Mouse (Mus musculus) ovary, postnatal 14 days (tissue): ENCODE data around the gene Actg2.
A peak's percentile ranks its signal among the peaks of the same experiment; 100 is the strongest.

Experiments used
- DNase-seq: peaks from one replicate; pipeline ENCODE4 v3.0.0; 2022; ENCODE audit warnings: low spot score

Actg2 gene

GRCm38 (mm10) chr6:83512495-83512894 lies 23.6 kb downstream of the Actg2 start:
- peak; percentile 45 for DNase-seq

- DNase-seq = no peak
Measured at GRCm38 (mm10) chr6:83510210-83510609, 25.9 kb downstream of the Actg2 start.

- no peak for DNase-seq
Measured at GRCm38 (mm10) chr6:83509442-83509841, 26.6 kb downstream of the Actg2 start.

GRCm38 (mm10) chr6:83507168-83507546 lies 28.9 kb downstream of the Actg2 start:
- DNase-seq = no peak

- peak; percentile 93 for DNase-seq
Measured at GRCm38 (mm10) chr6:83506258-83507167, 29.6 kb downstream of the Actg2 start, which contains the start of gene Dguok. Gene Dguok (minus strand): TSS chr6:83506969.

GRCm38 (mm10) chr6:83505554-83505953 lies 30.5 kb downstream of the Actg2 start:
- no peak for DNase-seq

GRCm38 (mm10) chr6:83503361-83503760 lies 32.7 kb downstream of the Actg2 start:
- no peak for DNase-seq

- no peak for DNase-seq
Measured at GRCm38 (mm10) chr6:83502656-83503055, 33.4 kb downstream of the Actg2 start.

- no peak for DNase-seq
Measured at GRCm38 (mm10) chr6:83501524-83502310, 34.3 kb downstream of the Actg2 start.

- DNase-seq = no peak
Measured at GRCm38 (mm10) chr6:83500462-83500861, 35.6 kb downstream of the Actg2 start.

- DNase-seq = no peak
Measured at GRCm38 (mm10) chr6:83499078-83499477, 37.0 kb downstream of the Actg2 start.

GRCm38 (mm10) chr6:83496753-83497710 lies 39.0 kb downstream of the Actg2 start:
- peak; percentile 34 for DNase-seq

GRCm38 (mm10) chr6:83496009-83496752 lies 39.9 kb downstream of the Actg2 start:
- no peak for DNase-seq

- no peak for DNase-seq
Measured at GRCm38 (mm10) chr6:83490622-83491021, 45.4 kb downstream of the Actg2 start.

GRCm38 (mm10) chr6:83488200-83488599 lies 47.9 kb downstream of the Actg2 start:
- DNase-seq = no peak

- DNase-seq = no peak
Measured at GRCm38 (mm10) chr6:83487298-83487697, 48.8 kb downstream of the Actg2 start.

GRCm38 (mm10) chr6:83485854-83486253 lies 50.2 kb downstream of the Actg2 start:
- DNase-seq = no peak

GRCm38 (mm10) chr6:83483776-83484175 lies 52.3 kb downstream of the Actg2 start:
- no peak for DNase-seq

GRCm38 (mm10) chr6:83482418-83483085 lies 53.5 kb downstream of the Actg2 start:
- no peak for DNase-seq

- no peak for DNase-seq
Measured at GRCm38 (mm10) chr6:83480019-83480655, 55.9 kb downstream of the Actg2 start.
